Mouse (Mus musculus) ES-Bruce4 (cell line): ENCODE measurements around the gene Mark3.

ENCODE experiments used
- CTCF ChIP-seq: IDR thresholded peaks from one replicate; pipeline ENCODE4 v1.8.1; 2011; ENCODE audit warnings: low read depth, low read length
- EP300 ChIP-seq: IDR thresholded peaks from 2 replicates; pipeline ENCODE4 v1.6.1; 2011; ENCODE audit warnings: low read depth, low read length; ENCODE audit not compliant: insufficient read depth
- POLR2A ChIP-seq: IDR thresholded peaks from one replicate; pipeline ENCODE4 v1.8.1; 2011; ENCODE audit warnings: low read length; ENCODE audit not compliant: insufficient read depth

- TF ChIP-seq CTCF = no peak
- no peak for TF ChIP-seq POLR2A
- TF ChIP-seq EP300 = no peak
Measured at GRCm38 (mm10) chr12:111533096-111533794, 41.1 kb upstream of the Mark3 start.
